Mouse (Mus musculus): Measurements from ENCODE around the gene Crispld2.

The Crispld2 gene

DNA sequence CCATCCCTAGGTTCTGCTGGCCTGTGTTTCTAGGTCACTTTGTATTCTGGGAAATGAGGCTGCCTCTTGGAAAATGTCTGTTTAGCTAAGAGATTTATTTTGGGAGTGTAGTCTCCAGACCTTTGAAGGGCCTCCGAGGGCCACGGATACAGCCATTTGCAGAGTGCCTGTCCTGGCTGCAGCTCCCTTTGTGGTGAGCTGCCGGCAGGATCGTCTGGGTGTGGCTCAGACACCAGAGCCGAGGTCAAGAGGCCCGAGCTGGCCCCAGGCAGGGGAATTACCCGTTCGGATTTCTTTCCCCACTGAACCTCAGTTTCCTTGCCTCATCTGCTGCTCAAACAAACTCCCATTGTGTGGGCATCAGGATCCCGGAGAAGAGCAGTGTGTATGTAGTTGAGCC, 43.9 kb downstream of the Crispld2 start:
- DNase-seq (ENCODE audit: extremely low spot score): no peak

- DNase-seq (ENCODE audit: extremely low spot score): no peak
Measured at GRCm38 (mm10) chr8:120036578-120036977, 44.3 kb downstream of the Crispld2 start.

DNA sequence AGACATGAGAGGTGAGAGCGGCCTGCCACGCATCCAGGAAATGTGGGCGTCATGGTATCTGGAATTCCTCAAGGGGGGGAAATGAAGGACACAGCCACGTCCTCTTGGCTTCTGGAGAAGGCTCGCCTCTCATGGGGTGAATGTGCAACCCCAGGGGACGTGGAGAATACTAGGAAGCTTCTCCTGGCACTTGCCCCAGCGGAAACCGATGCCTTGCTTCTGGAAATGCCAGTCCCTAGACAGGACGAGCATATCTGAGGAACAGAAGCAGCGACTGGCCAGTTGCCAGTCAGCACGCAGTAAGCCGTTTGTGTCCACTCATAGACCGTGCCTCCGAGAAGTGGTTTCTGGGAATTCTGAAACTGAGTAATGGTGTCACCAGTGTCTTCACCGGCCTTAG, 45.0 kb downstream of the Crispld2 start:
- no peak for DNase-seq (ENCODE audit: extremely low spot score)

GRCm38 (mm10) chr8:120037611-120038010, 45.4 kb downstream of the Crispld2 start:
- no peak for DNase-seq (ENCODE audit: extremely low spot score)

- no peak for DNase-seq (ENCODE audit: extremely low spot score)
Measured at GRCm38 (mm10) chr8:120038741-120039140, 46.5 kb downstream of the Crispld2 start.

DNA sequence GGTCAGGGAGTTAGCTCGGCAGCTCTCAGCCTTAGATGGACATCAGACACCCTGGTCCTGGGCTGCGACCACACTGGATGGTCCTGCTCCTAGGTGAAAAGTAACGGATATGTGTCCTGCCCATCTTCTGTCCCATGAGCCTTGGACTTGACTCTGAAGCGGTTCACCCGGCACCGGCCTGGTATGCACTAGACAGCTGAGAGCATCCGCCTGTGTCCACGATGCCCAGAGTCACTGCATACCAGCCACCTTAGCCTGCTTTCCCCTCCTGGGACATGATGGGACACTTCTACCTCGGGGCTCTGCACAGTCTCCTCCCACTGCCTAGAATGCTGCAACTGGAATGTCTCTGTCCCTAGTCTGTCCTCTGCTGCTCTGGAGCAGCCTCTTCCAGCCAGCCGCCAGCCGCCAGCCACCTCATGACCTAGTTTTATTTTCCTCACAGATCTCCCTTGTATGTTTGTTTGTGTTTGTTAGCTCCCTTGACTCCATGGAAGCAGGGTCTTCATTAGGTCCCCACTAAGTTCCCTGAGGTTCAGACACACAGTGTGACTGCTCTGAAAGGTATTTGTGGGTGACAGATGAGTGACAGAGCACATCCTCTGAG, 47.2 kb downstream of the Crispld2 start:
- no peak for DNase-seq (ENCODE audit: extremely low spot score)

DNA sequence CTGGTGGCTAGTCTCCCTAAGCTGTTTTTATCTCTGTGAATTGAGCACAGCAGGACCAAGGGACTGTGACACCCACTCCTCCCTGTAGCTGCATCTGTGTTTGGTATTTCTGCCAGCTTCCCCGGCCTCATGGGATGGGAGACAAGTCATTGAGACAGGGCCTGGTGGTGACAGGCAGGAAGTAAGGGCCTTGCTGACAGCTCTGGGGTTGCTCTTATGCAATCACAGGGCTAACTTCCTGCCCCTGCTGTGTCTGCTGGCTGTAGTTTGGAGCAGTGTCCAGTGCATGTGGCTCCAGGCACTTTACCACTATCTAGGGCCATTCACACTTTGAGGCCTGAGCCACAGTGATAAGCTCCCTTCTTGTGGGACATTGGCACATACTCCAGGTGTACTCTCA, 48.6 kb downstream of the Crispld2 start:
- no peak for DNase-seq (ENCODE audit: extremely low spot score)

DNA sequence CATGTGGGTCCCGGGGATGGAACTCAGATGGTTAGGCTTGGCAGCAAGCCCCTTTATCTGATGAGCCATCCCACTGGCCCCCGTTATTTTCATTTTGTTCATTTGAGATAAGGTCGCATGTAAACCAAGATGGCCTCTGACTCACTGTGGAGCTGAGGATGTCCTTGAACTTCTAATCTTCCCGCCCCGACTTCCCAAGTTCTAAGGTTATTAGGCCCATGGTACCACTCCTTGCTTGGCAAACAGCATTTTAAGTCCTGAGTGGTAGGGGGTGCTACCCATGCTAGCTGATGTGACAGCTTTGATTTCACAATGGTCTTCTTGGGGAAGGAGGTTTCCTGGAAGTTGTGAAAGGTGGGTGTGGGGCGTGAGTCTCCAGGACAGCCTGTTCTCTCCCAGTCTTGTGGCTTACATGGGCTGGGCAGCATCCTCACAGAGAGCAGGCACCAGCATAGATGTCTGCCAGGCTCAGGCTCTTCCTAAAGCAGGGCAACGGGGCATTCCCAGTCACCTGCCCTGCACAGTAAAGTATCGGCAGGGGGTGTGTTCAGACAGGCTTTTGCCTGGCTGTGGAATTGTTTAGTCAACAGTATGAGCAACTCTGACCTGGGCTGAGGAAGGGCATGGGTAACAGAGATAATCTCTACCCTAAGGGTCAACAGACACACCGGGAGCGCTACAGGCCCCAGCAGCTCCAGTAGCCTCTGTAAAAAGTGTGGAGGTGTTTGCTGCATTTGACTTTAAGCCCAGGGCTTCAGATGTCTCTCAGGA, 50.5 kb downstream of the Crispld2 start:
- DNase-seq (ENCODE audit: extremely low spot score): no peak

GRCm38 (mm10) chr8:120044907-120045306, 52.7 kb downstream of the Crispld2 start:
- no peak for DNase-seq (ENCODE audit: extremely low spot score)

GRCm38 (mm10) chr8:120045471-120045870, 53.2 kb downstream of the Crispld2 start:
- no peak for DNase-seq (ENCODE audit: extremely low spot score)

DNA sequence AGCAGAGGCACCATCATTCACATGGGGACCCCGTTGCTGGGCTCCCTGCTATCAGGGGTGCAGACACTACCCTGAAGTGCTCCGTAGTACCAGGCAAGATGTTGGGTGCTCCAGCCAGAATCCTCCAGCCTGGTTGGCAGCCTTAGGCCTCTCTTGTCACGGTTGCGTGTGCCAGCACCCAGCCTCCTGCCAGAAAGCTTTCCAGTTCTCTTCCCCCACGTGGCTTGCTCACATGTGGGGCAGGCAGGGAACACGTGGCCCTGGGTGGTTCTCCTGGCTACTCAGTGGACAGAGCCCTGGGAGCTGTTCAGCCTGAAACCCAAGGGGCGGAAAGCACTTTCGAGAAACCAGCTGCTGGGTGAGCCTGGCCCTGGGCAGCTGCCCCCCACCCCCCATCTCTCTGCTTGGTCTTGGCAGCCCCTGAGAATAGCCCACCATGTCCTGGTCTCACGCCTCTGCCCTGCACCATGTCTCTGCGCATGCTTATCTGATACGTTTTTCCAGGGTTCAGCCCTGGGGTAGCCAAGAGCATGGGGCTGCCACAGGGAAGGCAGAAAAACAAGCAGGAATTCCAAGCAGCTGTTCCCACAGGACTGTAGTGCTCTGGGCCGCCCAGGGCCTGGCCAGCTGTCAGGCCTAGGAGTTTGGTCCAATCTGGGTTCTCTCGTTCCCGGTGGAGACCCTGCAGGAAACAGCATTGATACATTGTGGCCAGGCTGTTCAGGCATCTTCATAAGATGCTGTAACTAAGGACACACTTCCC, 54.2 kb downstream of the Crispld2 start:
- DNase-seq (ENCODE audit: extremely low spot score): no peak

GRCm38 (mm10) chr8:120049949-120050348, 57.7 kb downstream of the Crispld2 start:
- no peak for DNase-seq (ENCODE audit: extremely low spot score)

DNA sequence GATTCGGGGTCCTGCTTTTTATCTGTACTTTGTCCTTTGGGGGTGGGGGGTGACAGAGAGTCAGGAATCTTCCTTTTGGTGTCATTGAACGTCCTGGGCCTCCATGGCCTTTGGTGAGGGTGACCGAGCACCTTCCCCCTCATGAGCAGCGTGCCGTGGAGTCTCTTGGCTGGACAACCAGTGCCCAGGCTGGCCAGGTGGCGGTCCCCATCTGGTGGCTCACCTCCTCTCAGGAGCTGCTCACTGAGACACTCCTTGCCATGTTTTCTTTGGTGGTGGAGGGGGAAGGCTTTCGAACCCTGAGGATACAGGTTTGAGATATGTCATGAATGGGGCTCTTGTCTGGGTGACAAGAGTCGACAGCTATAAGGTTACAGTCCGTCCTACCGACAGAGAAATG, 58.1 kb downstream of the Crispld2 start:
- no peak for DNase-seq (ENCODE audit: extremely low spot score)

- no peak for DNase-seq (ENCODE audit: extremely low spot score)
Measured at GRCm38 (mm10) chr8:120051006-120051405, 58.8 kb downstream of the Crispld2 start.

DNA sequence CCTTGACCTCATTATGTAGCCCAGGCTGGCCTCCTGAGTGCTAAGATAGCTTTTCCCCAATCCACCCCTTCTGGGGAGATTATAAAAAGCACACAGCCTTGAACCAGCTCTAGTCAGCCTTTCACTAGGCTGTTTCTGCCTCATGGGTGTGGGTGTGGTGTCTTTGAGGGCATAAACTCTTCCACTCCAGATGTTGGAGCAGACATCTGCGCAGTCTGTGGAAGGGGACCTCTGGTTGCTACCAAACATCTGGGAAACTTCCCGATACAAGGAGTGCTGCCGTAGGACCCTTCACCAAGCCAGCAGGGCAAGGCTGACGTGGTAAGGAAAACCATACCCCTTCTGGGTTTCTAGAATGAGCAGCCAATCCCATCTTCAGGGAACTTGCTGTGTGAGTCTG, 59.7 kb downstream of the Crispld2 start:
- DNase-seq (ENCODE audit: extremely low spot score): no peak

DNA sequence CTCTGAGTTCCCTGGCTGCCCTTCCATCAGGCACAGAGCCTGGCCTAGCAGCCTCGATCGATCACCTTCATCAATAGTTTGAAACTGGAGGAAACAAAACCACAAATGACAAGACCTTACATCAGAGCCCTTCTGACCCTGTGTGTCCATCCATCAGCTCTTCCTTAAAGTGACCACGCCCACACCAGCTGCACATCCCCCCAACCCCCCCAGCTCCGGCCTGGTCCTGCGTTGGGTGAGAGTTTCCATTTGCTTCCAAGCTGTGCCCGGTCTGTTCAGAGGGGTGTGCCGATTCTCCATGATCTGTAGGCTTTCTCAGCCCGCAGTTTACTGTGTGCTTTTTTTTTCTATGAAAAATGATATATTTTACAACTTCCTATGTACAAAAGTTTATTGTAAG, 60.1 kb downstream of the Crispld2 start:
- DNase-seq (ENCODE audit: extremely low spot score): no peak

DNA sequence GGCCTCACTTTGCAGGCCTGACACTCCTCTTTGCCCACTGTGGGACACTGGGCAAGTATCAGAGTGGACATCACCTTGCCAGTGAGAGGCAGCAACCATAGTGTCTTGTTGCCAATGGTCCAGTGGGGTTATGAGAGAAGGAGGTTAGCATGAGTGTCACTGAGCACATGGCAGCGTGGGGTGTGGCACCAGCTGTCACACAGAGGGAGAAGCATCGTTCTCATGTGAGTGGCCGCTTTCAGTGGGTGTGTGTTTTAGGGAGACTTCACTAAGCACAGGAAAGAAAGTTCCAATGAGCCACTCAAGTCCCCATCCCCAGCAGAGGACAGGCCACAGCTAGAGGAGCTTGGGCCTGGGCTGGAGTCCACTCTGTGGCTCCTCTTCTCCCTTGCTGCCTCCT, 62.6 kb downstream of the Crispld2 start:
- DNase-seq (ENCODE audit: extremely low spot score): no peak

GRCm38 (mm10) chr8:120057078-120057477, 64.8 kb downstream of the Crispld2 start:
- no peak for DNase-seq (ENCODE audit: extremely low spot score)

GRCm38 (mm10) chr8:120062742-120063141, 70.5 kb downstream of the Crispld2 start:
- DNase-seq (ENCODE audit: extremely low spot score): no peak

DNA sequence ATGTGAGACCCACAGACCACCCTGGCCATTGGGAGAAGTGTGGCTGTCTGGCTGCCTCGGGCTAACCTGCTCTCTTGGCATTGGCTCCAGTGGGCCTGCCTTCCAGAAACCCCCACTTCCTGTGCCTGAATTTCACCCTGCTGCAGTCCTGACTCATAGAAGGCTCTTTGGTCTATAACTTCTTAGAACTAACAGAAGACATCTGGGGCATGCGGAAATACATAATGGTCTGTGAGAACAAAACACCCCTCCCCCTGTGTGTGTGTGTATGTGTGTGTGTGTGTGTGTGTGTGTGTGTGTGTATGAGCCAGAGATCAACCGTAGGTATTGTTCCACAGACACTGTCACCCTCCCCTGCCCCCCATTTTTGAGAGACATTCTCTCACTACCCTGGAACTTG, 71.1 kb downstream of the Crispld2 start:
- no peak for DNase-seq (ENCODE audit: extremely low spot score)

DNA sequence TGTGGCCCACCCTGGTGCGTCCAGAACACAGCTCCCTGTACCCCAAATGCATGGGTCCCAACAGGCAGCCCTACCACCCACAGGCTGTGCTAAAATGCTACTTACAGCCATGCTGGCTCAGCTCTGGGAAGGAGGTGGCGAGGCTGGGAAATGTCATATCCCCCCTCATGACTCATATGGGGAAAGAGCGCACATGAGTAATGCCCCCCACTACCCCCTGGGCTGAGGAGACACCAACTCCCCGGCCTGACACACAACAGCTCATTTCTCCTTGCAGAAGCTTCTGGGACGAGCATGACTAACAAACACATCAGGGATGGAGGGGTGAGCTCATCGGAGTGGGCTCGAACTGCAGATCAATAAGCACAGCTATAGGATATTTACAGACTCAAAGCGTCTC, 73.4 kb downstream of the Crispld2 start:
- no peak for DNase-seq (ENCODE audit: extremely low spot score)

GRCm38 (mm10) chr8:120066226-120066625, 74.0 kb downstream of the Crispld2 start:
- DNase-seq (ENCODE audit: extremely low spot score): no peak
